ENCODE assay signal across 16 mouse cellular contexts in genomic region chr6:88690211-88690610, GRCm38 (mm10). TPM values are rescaled to one million over a fixed set of nuclear protein-coding genes. Genes with fewer than 3 reads are reported as not detected.
DNase-seq lines count a peak whose midpoint lies in the region; ATAC-seq and TF ChIP-seq lines count a peak whose summit lies in the region.
"Had no signal": no experiment of that assay in that cellular context is flagged by ENCODE, and none has a peak within 500 bp of the region (broad histone marks: within the 10 kb centered on the region; RNA-seq: fewer than 3 reads in every experiment).

No protein-coding gene starts in this region.

- no peaks in the 10 kb centered on the region for H3K9me3 ChIP-seq in liver, embryonic 11.5 days (ENCODE audit: control insufficient read depth, low read length)
- H3K9me3 ChIP-seq in stomach, embryonic 14.5 days (ENCODE audit: control insufficient read depth, low read depth, low read length), result 0 out of 2 replicates have a peak, but pooled peaks cover 4% of the 10 kb centered on the region
- H3K9me3 ChIP-seq: embryonic facial prominence, embryonic 12.5 days; forebrain, embryonic 13.5 days; heart, embryonic 13.5 days; hindbrain, embryonic 12.5 days; midbrain, embryonic 13.5 days had no signal

- DNase-seq in adrenal gland, adult 8-10 months, result peak; percentile 10
- no peak for DNase-seq in adrenal gland, postnatal 4 days (ENCODE audit: low spot score in 2 of 2)
- DNase-seq in liver, adult 2 months (ENCODE audit: extremely low read depth, low read depth, low spot score), result peak; percentile 29
- no peak for DNase-seq in liver, embryonic 11.5 days (ENCODE audit: low spot score)
- DNase-seq in adrenal gland, postnatal 10 days, result peak; percentile 16
- DNase-seq in layer of hippocampus, adult 18-20 months (ENCODE audit: low spot score in 2 of 2), result no peak
- DNase-seq: cerebellum, postnatal 14 days; gastrocnemius, postnatal 10 days had no signal

- H3K4me3 ChIP-seq in liver, adult 2 months (ENCODE audit: insufficient read depth, low read depth, low read length), result no peak overlapping the region
- H3K4me3 ChIP-seq in liver, embryonic 11.5 days (ENCODE audit: low read depth, low read length), result no peak overlapping the region
- no peak overlapping the region for H3K4me3 ChIP-seq in stomach, embryonic 14.5 days (ENCODE audit: low read depth, low read length)
- H3K4me3 ChIP-seq: embryonic facial prominence, embryonic 12.5 days; forebrain, embryonic 13.5 days; heart, embryonic 13.5 days; hindbrain, embryonic 12.5 days; left cerebral cortex, adult 2 months; midbrain, embryonic 13.5 days had no signal

- WGBS in liver, adult 2 months, result 28% methylated on average over 3 of the region's 3 CpGs
- WGBS in liver, embryonic 11.5 days, result 38% methylated on average over 3 of the region's 3 CpGs
- 31% methylated on average over 3 of the region's 3 CpGs for WGBS in stomach, embryonic 14.5 days

- no peak for TF ChIP-seq POLR2A in liver, adult 2 months (IDR thresholded peaks at IDR 0.05; ENCODE audit: extremely low read depth, insufficient read depth, low read length)

- H3K4me2 ChIP-seq in liver, embryonic 11.5 days, result no peak overlapping the region
- H3K4me2 ChIP-seq in stomach, embryonic 14.5 days (replicated peaks; ENCODE audit: low read depth, low read length), result no peak overlapping the region
- H3K4me2 ChIP-seq: embryonic facial prominence, embryonic 12.5 days; forebrain, embryonic 13.5 days; heart, embryonic 13.5 days; hindbrain, embryonic 12.5 days; midbrain, embryonic 13.5 days had no signal

- no peaks in the 10 kb centered on the region for H3K79me2 ChIP-seq in liver, adult 2 months (ENCODE audit: control insufficient read depth, insufficient read depth, low read length)

- no peak overlapping the region for H3K27ac ChIP-seq in liver, adult 2 months (replicated peaks; ENCODE audit: insufficient read depth, low read depth, low read length)
- H3K27ac ChIP-seq in liver, embryonic 11.5 days (ENCODE audit: low read depth, low read length), result no peak overlapping the region
- peak overlapping the region; percentile 89; the same call in 1 of the 2 replicates for H3K27ac ChIP-seq in stomach, embryonic 14.5 days (ENCODE audit: low read length)
- H3K27ac ChIP-seq: embryonic facial prominence, embryonic 12.5 days; forebrain, embryonic 13.5 days; heart, embryonic 13.5 days; hindbrain, embryonic 12.5 days; left cerebral cortex, adult 2 months; midbrain, embryonic 13.5 days had no signal

- H3K9ac ChIP-seq in liver, adult 2 months (ENCODE audit: low read depth, low read length), result no peak overlapping the region
- no peak overlapping the region for H3K9ac ChIP-seq in liver, embryonic 11.5 days (ENCODE audit: low read depth, low read length)
- no peak overlapping the region for H3K9ac ChIP-seq in stomach, embryonic 14.5 days (replicated peaks; ENCODE audit: low read depth, low read length)
- H3K9ac ChIP-seq: embryonic facial prominence, embryonic 12.5 days; forebrain, embryonic 13.5 days; heart, embryonic 13.5 days; hindbrain, embryonic 12.5 days; midbrain, embryonic 13.5 days had no signal

- TF ChIP-seq CTCF in liver, adult 2 months (IDR thresholded peaks at IDR 0.05; ENCODE audit: low read depth, low read length), result no peak

- no peaks in the 10 kb centered on the region for H3K36me3 ChIP-seq in liver, adult 2 months (ENCODE audit: control insufficient read depth, insufficient read depth, low read length)
- H3K36me3 ChIP-seq in liver, embryonic 11.5 days (ENCODE audit: control insufficient read depth, insufficient read depth, low read length), result no peaks in the 10 kb centered on the region
- no peaks in the 10 kb centered on the region for H3K36me3 ChIP-seq in stomach, embryonic 14.5 days (ENCODE audit: control insufficient read depth, insufficient read depth, low read length)
- H3K36me3 ChIP-seq: embryonic facial prominence, embryonic 12.5 days; heart, embryonic 13.5 days; hindbrain, embryonic 12.5 days; midbrain, embryonic 13.5 days had no signal

- no peak; the same call in 1 of the 2 replicates for ATAC-seq in liver, embryonic 11.5 days (replicated peaks; ENCODE audit: low FRiP score)
- ATAC-seq in stomach, embryonic 14.5 days (ENCODE audit: insufficient number of reproducible peaks, insufficient read depth, low FRiP score, low read depth), result peak; percentile 53; the same call in 1 of the 2 replicates
- ATAC-seq in granulocyte monocyte progenitor cell, adult 5-6 weeks (replicated peaks; ENCODE audit: poor library complexity, severe bottlenecking), result no peak
- ATAC-seq: forebrain, embryonic 13.5 days; midbrain, embryonic 13.5 days had no signal

- H3K4me1 ChIP-seq in liver, adult 2 months (ENCODE audit: control insufficient read depth, insufficient read depth, low read length), result peaks cover 2% of the 10 kb centered on the region; the same call in 1 of the 2 replicates
- H3K4me1 ChIP-seq in liver, embryonic 11.5 days (replicated peaks; ENCODE audit: control insufficient read depth, insufficient read depth, low read length), result no peaks in the 10 kb centered on the region
- 0 out of 2 replicates have a peak, but pooled peaks cover 8% of the 10 kb centered on the region for H3K4me1 ChIP-seq in stomach, embryonic 14.5 days (ENCODE audit: control insufficient read depth, insufficient read depth, low read length)
- H3K4me1 ChIP-seq: embryonic facial prominence, embryonic 12.5 days; forebrain, embryonic 13.5 days; heart, embryonic 13.5 days; hindbrain, embryonic 12.5 days; midbrain, embryonic 13.5 days had no signal

- no peaks in the 10 kb centered on the region for H3K27me3 ChIP-seq in liver, adult 2 months (ENCODE audit: control insufficient read depth, insufficient read depth, low read length)
- H3K27me3 ChIP-seq in liver, embryonic 11.5 days (replicated peaks; ENCODE audit: control insufficient read depth, insufficient read depth, low read length), result no peaks in the 10 kb centered on the region
- H3K27me3 ChIP-seq in stomach, embryonic 14.5 days (ENCODE audit: control insufficient read depth, insufficient read depth, low read length), result no peaks in the 10 kb centered on the region
- H3K27me3 ChIP-seq: embryonic facial prominence, embryonic 12.5 days; forebrain, embryonic 13.5 days; heart, embryonic 13.5 days; hindbrain, embryonic 12.5 days; midbrain, embryonic 13.5 days had no signal

RNA-seq across cellular contexts. Expression of gene Mgll, which starts 34.0 kb away (rescaled TPM):
- 100 to 1,000 TPM in 3 of 4 experiments, 10 to 100 TPM in 1; 99.2 to 165 (median 135) TPM for total RNA-seq in adrenal gland, adult 8-10 months (2022)
- total RNA-seq in adrenal gland, postnatal 4 days (2021), result 10 to 100 TPM; 83.6 to 88.1 TPM
- 56.2 and 81.3 TPM in 2 replicates for total RNA-seq in liver, adult 2 months (2014; rRNA removed)
- 156 and 158 TPM in 2 replicates for polyA plus RNA-seq in liver, adult 2 months (2012; rRNA removed)
- polyA plus RNA-seq in liver, embryonic 11.5 days (2014; fragmentation: Nextera tagmentation; extraction: Ambion mirVana), result 17.3 and 22.2 TPM in 2 replicates
- 100 to 1,000 TPM; 277 to 282 TPM for total RNA-seq in adrenal gland, postnatal 10 days (2021)
- polyA plus RNA-seq in stomach, embryonic 14.5 days (2014; fragmentation: Nextera tagmentation; extraction: Ambion mirVana), result 102 and 104 TPM in 2 replicates
- total RNA-seq in layer of hippocampus, adult 18-20 months (2021), result 100 to 1,000 TPM; 170 to 184 TPM
- total RNA-seq in granulocyte monocyte progenitor cell, adult 5-6 weeks (2014; fragmentation: Nextera tagmentation), result 0.99 TPM in 1 of 2 replicates, not detected in the other
- 0.26 and 2.0 TPM in 2 replicates for total RNA-seq in granulocyte monocyte progenitor cell, adult 5-6 weeks (2017)

RNA-seq across cellular contexts. Expression of gene Kbtbd12, which starts 52.5 kb away (rescaled TPM):
- 1 to 10 TPM in 2 of 4 experiments, under 1 TPM in 2; 0.31 to 2.4 (median 1.6) TPM for total RNA-seq in adrenal gland, adult 8-10 months (2022)
- 1 to 10 TPM in 1 of 2 experiments, under 1 TPM in 1; 0.45 to 1.3 TPM for total RNA-seq in adrenal gland, postnatal 4 days (2021)
- 1.0 and 1.7 TPM in 2 replicates for total RNA-seq in liver, adult 2 months (2014; rRNA removed)
- polyA plus RNA-seq in liver, adult 2 months (2012; rRNA removed), result 0.19 and 0.29 TPM in 2 replicates
- polyA plus RNA-seq in liver, embryonic 11.5 days (2014; fragmentation: Nextera tagmentation; extraction: Ambion mirVana), result 0.12 and 0.52 TPM in 2 replicates
- 1 to 10 TPM in 1 of 2 experiments, under 1 TPM in 1; 0.99 to 3.5 TPM for total RNA-seq in adrenal gland, postnatal 10 days (2021)
- polyA plus RNA-seq in stomach, embryonic 14.5 days (2014; fragmentation: Nextera tagmentation; extraction: Ambion mirVana), result not detected in 2 replicates
- under 1 TPM; 0.20 to 0.74 TPM for total RNA-seq in layer of hippocampus, adult 18-20 months (2021)
- total RNA-seq in granulocyte monocyte progenitor cell, adult 5-6 weeks (2014; fragmentation: Nextera tagmentation), result not detected in 2 replicates
- 0.05 and 1.1 TPM in 2 replicates for total RNA-seq in granulocyte monocyte progenitor cell, adult 5-6 weeks (2017)
- polyA plus RNA-seq: embryonic facial prominence, embryonic 12.5 days; forebrain, embryonic 13.5 days; hindbrain, embryonic 12.5 days; midbrain, embryonic 13.5 days had no signal

Comparison
In these comparisons a context has a peak if more than half of its experiments do, and no peak if none do; other contexts are left out.
1. DNase-seq: peak in adrenal gland, adult 8-10 months (single experiment), liver, adult 2 months (single experiment) and adrenal gland, postnatal 10 days (single experiment); none in adrenal gland, postnatal 4 days (0 of 2), liver, embryonic 11.5 days (single experiment) and layer of hippocampus, adult 18-20 months (0 of 2).
2. RNA of gene Mgll, which starts 34.0 kb away (total RNA-seq): 277 to 282 TPM in adrenal gland, postnatal 10 days, 170 to 184 TPM in layer of hippocampus, adult 18-20 months, 99.2 to 165 TPM in adrenal gland, adult 8-10 months, 83.6 to 88.1 TPM in adrenal gland, postnatal 4 days and 56.2 to 81.3 TPM in liver, adult 2 months; 0.26 to 2.0 TPM in granulocyte monocyte progenitor cell, adult 5-6 weeks; every median in the first group is over 10 times any median in the second.